Mouse (Mus musculus): ENCODE measurements around the gene Parp6.

DNA sequence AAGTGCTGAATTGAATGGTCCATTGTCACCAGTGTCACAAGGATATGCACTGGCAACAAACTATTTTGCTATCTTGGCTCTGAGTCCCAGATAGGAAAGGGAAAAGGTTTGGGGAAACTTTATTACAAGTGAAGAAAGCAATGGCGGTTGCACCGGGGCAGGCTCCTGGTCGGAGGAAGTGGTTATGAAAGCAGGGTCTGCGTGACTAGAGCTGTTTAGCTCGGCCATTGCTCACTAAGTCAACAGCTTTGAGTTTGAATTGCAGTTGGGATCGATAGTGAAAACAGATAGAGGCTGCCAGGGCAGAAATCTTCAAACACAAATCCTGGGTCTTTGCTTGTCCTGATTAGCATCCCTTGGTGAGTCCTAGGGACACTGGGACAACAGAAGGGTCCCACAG lies 50.8 kb downstream of the Parp6 start:
- TF ChIP-seq CTCF (IDR thresholded peaks at IDR 0.05; ENCODE audit: low read depth, low read length) (no peak), GATA1 (IDR thresholded peaks at IDR 0.05; ENCODE audit: borderline replicate concordance, low read length) (no peak), TAL1 (conservative IDR thresholded peaks at IDR 0.05; ENCODE audit: low read depth, low read length) (no peak)
